Mouse (Mus musculus): ENCODE measurements around the gene Abi1.

- no peak for TF ChIP-seq USF1 (IDR thresholded peaks at IDR 0.05; ENCODE audit: low read depth)
- no peak for TF ChIP-seq CTCF (IDR thresholded peaks at IDR 0.05; ENCODE audit: control insufficient read depth, insufficient read depth, insufficient read length)
These were observed 23.9 kb downstream of the Abi1 start for GRCm38 (mm10) chr2:23016121-23016520.

All from C2C12 (cell line).